Mouse (Mus musculus) heart, embryonic 10.5 days (tissue): ENCODE results near the gene Hps6. TPM values are rescaled to one million over a fixed set of nuclear protein-coding genes. Genes with fewer than 3 reads are reported as not detected.

Experiments used
- DNase-seq: peaks from one replicate; pipeline ENCODE4 v3.0.0-alpha.2; 2017; ENCODE audit warnings: low spot score
- H3K27ac ChIP-seq: fragments of 300-500 bp; sonication (generic); 2 replicates; pipeline ENCODE4 v1.5.1; 2016; ENCODE audit warnings: mild to moderate bottlenecking
- H3K27me3 ChIP-seq: fragments of 300-500 bp; sonication (generic); 2 replicates; pipeline ENCODE4 v1.6.1; 2016; ENCODE audit warnings: mild to moderate bottlenecking; ENCODE audit not compliant: poor library complexity, insufficient read depth, severe bottlenecking
- H3K36me3 ChIP-seq: fragments of 300-500 bp; sonication (generic); 2 replicates; pipeline ENCODE4 v1.6.1; 2016; ENCODE audit warnings: mild to moderate bottlenecking, moderate library complexity
- H3K4me1 ChIP-seq: fragments of 300-500 bp; sonication (generic); 2 replicates; pipeline ENCODE4 v1.6.1; 2016; ENCODE audit warnings: mild to moderate bottlenecking
- H3K4me3 ChIP-seq: fragments of 300-500 bp; sonication (generic); 2 replicates; pipeline ENCODE4 v1.5.1; 2016; ENCODE audit warnings: mild to moderate bottlenecking, moderate library complexity
- H3K9me3 ChIP-seq: fragments of 300-500 bp; sonication (generic); 2 replicates; pipeline ENCODE4 v1.6.1; 2016; ENCODE audit warnings: mild to moderate bottlenecking, moderate library complexity
- WGBS: fragments of 180-500 bp; shearing (Covaris S2); methylation state at CpG from one replicate; pipeline ENCODE4 v1.1.7; 2016; 5-methylcytosine and 5-hydroxymethylcytosine counted together
- polyA plus RNA-seq: library from polyadenylated mRNA; unstranded; fragments of >200 nt; fragmentation: Nextera tagmentation; extraction: Ambion mirVana; gene quantifications from 2 replicates; pipeline ENCODE4 v1.2.1, GENCODE M21; 2016

Hps6 gene
- polyA plus RNA-seq, 1 experiment from 2014 or later: 7.1 TPM

DNA sequence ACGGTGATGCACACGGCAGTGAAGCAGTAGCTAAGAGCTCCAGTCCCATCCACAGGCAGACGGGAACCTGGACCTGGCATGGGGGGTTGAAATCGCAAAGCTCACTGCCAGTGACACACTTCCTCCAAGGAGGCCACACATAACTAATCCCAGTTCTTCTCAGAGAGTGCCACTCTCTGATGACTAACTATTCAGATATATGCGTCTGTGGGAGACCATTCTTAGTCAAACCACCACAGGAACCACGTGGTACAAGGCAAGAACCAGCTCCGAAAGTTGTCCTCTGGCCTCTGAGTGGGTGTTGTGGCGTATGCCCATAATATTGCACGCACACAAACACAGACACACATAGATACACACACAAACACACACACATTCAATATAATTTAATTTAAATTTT is 1.0 kb upstream of the Hps6 start:
- Histone ChIP-seq H3K36me3 (peaks cover 15% of the 10 kb centered on the region), H3K9me3 (no peaks in the 10 kb centered on the region), H3K27ac (no peak overlapping the region), H3K27me3 (peaks cover 6% of the 10 kb centered on the region), H3K4me1 (peaks cover 31% of the 10 kb centered on the region), H3K4me3 (no peak overlapping the region)
- no peak for DNase-seq
- 73% methylated on average over 9 of the region's 9 CpGs for WGBS

DNA sequence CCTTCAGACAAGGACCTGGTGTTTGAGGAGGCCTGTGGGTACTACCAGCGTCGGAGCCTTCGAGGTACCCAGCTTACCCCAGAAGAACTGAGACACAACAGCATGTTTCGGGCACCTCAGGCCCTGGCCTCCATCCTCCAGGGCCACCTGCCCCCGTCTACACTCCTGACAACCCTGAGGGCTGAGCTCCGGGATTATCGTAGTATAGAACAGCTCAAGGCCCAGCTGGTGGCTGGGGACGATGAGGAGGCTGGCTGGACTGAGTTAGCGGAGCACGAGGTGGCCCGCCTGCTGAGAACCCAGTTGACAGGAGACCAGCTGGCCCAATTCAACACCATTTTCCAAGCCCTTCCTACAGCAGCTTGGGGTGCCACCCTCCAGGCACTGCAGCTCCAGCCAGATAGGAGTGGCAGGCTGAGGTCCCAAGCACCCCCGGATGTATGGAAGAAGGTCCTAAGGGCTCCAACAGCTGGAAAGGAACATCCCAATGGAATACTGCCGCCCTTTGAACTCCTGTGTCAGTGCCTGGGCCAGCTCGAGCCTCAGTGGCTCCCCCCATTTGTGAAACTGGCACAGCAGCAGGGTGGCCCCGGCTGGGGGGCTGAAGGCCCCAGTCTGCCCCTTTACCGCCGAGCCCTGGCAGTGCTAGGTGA is 1.6 kb downstream of the Hps6 start:
- Histone ChIP-seq H3K4me3 (0 out of 2 replicates have a peak overlapping the region, but pooled peaks have one; percentile 89), H3K27me3 (peaks cover 6% of the 10 kb centered on the region), H3K36me3 (peaks cover 19% of the 10 kb centered on the region), H3K27ac (no peak overlapping the region), H3K9me3 (no peaks in the 10 kb centered on the region), H3K4me1 (peaks cover 28% of the 10 kb centered on the region)
- no peak for DNase-seq
- WGBS: 75% methylated on average over 17 of the region's 17 CpGs

DNA sequence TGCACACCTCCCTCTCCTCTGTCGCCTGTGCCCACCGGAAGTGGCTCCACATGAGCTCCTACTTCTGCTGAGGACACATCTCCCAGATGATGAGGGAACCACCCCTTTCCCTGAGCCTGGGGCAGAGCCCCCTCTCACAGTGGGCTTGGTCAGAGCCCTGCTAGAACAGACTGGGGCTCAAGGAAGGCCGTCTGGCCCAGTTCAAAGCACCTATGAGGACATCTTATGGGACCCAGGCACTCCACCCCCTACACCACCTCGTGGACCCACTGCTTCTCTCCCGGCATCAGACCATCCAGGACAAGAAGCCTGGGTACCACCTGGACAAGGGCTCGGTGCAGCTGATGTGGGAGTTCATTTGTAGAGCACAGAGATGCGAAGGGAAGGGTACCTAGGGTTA is 2.4 kb downstream of the Hps6 start:
- 80% methylated on average over 7 of the region's 7 CpGs for WGBS
- no peak overlapping the region for H3K4me3 ChIP-seq
- H3K27ac ChIP-seq: no peak overlapping the region
- DNase-seq: no peak
- no peaks in the 10 kb centered on the region for H3K9me3 ChIP-seq
- H3K4me1 ChIP-seq: peaks cover 28% of the 10 kb centered on the region
- H3K36me3 ChIP-seq: peaks cover 19% of the 10 kb centered on the region
- H3K27me3 ChIP-seq: peaks cover 6% of the 10 kb centered on the region

DNA sequence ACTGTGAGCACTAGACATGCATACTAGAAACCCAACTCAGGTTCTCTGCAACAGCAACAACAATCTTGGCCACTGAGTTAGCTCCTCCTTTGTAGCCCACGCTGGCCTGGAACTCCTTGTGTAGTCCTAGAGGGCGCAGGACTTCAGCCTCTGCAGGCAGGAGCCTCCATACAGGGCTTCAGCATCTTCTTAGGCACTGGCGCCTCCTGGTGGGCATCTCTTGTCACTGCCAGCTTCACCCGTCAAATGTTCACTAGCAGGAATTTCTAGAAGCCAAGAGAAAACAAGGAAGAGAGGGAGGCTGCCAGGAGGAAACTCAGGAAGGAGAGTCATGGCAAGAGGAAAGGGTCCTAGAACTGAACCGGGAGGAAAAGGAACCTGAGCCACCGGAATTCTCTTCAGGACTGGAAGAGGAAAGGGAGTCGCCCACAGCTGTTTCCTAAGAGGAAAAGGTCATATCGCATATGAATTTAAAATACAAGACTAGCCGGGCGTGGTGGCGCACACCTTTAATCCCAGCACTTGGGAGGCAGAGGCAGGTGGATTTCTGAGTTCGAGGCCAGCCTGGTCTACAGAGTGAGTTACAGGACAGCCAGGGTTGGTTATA is 11.4 kb downstream of the Hps6 start:
- Histone ChIP-seq H3K36me3 (no peaks in the 10 kb centered on the region), H3K27me3 (no peaks in the 10 kb centered on the region), H3K4me3 (no peak overlapping the region), H3K9me3 (no peaks in the 10 kb centered on the region; the same call in 1 of the 2 replicates), H3K4me1 (no peaks in the 10 kb centered on the region), H3K27ac (no peak overlapping the region)
- WGBS: 36% methylated on average over 12 of the region's 12 CpGs
- peak; percentile 94 for DNase-seq

DNA sequence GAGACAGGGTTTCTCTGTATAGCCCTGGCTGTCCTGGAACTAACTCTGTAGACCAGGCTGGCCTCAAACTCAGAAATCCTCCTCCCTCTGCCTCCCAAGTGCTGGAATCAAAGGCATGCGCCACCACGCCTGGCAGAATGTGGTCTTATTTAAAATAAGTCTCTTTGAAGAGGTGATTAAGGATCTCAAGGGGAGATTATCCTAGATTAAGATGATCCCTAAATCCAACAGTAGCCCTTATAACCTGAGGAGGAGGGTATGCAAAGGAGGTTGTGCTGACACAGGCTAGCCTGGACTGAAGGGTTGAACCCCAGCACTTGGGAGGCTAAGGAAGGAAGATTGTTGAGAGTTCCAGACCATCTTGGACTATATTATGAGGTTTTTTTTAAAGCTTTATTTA is 12.7 kb downstream of the Hps6 start:
- Histone ChIP-seq H3K27me3 (no peaks in the 10 kb centered on the region), H3K4me3 (no peak overlapping the region), H3K36me3 (no peaks in the 10 kb centered on the region), H3K27ac (no peak overlapping the region), H3K9me3 (no peaks in the 10 kb centered on the region; the same call in 1 of the 2 replicates), H3K4me1 (no peaks in the 10 kb centered on the region)
- WGBS: 73% methylated on average over 2 of the region's 2 CpGs
- DNase-seq: no peak

DNA sequence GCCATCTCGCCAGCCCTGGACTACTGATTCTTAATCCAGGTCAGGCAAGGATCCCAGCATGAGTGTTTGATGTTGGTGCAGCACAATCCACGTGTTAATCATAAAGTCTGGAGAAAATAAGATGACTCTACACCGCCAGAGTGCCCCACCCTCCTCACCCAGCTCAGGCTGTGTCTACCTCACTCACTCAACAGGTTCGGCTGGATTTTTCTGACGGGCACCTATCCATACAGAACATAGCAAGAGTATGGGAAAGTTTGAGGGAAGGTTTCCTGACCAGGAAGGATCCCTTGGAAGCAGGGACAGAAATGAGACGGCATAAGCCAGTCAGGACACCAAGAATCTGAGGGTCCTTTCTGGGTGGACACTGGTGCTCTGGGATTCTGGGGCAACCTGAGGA is 21.7 kb downstream of the Hps6 start:
- H3K36me3 ChIP-seq: peaks cover 5% of the 10 kb centered on the region; the same call in 1 of the 2 replicates
- no peak overlapping the region for H3K27ac ChIP-seq
- no peaks in the 10 kb centered on the region for H3K27me3 ChIP-seq
- peaks cover 15% of the 10 kb centered on the region for H3K4me1 ChIP-seq
- 0 out of 2 replicates have a peak, but pooled peaks cover 2% of the 10 kb centered on the region for H3K9me3 ChIP-seq
- H3K4me3 ChIP-seq: no peak overlapping the region
- DNase-seq: no peak
- 75% methylated on average over 6 of the region's 6 CpGs for WGBS

DNA sequence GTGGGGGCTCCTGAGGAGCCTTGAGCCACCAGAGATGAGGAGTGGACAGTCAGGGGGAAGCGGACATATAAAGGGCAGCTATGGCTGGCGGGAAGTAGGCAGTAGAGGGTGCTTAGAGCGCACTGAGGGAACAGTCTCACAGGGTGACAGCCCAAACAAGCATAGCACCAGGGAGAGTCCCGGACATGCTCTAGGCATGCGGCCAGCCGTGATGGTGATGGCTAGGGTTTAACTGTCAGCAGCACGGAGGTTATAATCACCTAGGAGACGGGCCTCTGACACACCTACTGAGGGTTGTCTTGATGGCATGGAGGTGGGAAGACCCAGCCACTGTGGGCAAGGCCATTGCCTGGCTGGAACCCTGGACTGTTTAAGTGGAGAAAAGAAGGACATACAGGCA is 23.3 kb downstream of the Hps6 start:
- no peaks in the 10 kb centered on the region for H3K27me3 ChIP-seq
- H3K36me3 ChIP-seq: peaks cover 19% of the 10 kb centered on the region
- H3K27ac ChIP-seq: no peak overlapping the region
- no peak for DNase-seq
- peaks cover 15% of the 10 kb centered on the region for H3K4me1 ChIP-seq
- H3K4me3 ChIP-seq: no peak overlapping the region
- H3K9me3 ChIP-seq: 0 out of 2 replicates have a peak, but pooled peaks cover 2% of the 10 kb centered on the region
- 48% methylated on average over 8 of the region's 8 CpGs for whole genome bisulfite sequencing

DNA sequence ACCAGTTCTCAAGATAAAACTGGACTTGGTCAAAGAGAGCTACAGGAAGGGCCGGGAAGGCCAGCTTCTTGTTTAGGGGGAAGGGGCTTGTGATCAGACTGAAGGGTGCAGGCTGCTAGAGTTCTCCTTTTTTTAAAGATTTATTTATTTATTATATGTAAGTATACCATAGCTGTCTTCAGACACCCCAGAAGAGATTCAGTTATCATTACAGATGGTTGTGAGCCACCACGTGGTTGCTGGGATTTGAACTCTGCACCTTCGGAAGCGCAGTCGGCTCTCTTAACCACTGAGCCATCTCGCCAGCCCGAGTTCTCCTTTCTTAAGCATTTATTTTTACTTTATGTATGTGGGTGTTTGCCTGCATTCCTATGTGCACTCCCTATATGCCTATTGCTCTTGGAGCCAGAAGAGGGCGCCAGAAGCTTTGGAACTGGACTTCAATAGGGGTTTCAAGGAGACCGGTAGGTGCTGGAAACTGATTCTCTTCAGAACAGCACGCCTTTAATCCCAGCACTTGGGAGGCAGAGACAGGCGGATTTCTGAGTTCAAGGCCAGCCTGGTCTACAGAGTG is 25.5 kb downstream of the Hps6 start:
- 68% methylated on average over 11 of the region's 11 CpGs for WGBS
- Histone ChIP-seq H3K4me3 (no peak overlapping the region), H3K27me3 (no peaks in the 10 kb centered on the region), H3K36me3 (peaks cover 42% of the 10 kb centered on the region), H3K27ac (no peak overlapping the region), H3K9me3 (0 out of 2 replicates have a peak, but pooled peaks cover 2% of the 10 kb centered on the region), H3K4me1 (peaks cover 18% of the 10 kb centered on the region)
- DNase-seq: no peak

DNA sequence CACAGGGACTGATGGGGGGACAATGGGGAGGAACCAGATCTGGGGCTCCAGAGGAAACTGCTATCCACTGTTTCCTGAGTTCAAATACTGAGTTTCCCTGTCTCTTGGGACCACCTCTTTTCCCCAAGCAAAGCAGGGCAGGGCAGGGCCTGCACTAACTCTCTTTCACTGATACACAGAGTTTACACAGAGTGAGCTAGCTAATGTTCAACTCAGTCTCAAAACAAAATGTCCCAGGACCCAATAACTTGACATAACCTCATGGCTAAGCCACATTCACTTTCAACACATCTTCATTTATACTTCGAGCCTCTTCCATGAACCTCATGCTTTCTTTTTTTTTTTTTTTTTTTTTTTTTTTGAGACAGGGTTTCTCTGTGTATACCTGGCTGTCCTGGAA is 26.3 kb downstream of the Hps6 start:
- Histone ChIP-seq H3K27me3 (no peaks in the 10 kb centered on the region), H3K4me1 (peaks cover 18% of the 10 kb centered on the region), H3K4me3 (no peak overlapping the region), H3K9me3 (0 out of 2 replicates have a peak, but pooled peaks cover 2% of the 10 kb centered on the region), H3K27ac (no peak overlapping the region), H3K36me3 (peaks cover 50% of the 10 kb centered on the region)
- 96% methylated on average over 1 of the region's 1 CpGs for WGBS
- no peak for DNase-seq

DNA sequence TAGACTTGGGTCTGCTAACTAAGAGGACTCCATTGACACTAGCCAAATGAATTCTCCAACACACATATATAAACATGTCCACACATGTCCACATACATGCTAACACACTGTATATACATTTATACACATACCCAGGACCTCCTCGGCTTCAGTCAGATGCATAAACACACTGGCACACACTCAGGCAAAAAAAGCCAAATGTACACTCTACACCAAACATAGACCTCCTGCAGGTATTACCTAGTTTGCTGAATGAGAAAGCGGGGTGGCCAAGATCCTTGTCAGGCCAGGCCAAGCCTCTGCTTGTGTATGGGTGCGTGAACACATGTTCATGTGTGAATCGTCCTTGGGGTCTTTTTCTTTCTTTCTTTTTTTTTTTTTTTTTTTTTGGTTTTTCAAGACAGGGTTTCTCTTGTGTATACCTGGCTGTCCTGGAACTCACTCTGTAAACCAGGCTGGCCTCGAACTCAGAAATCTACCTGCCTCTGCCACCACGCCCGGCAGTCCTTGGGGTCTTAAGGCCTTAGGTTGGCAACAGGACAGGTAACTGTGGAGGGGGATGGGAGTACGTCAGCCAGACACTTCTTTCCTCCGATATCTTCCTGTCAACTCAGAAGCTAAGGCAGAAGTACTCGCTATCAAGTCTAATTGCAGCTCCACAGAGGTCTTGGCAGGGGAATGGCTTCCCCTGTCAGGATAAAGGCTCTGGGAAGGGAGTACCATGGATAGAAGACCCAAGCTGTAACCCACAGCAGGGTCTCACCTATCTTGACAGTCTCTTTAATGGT is 27.1 kb downstream of the Hps6 start:
- peaks cover 18% of the 10 kb centered on the region for H3K4me1 ChIP-seq
- H3K4me3 ChIP-seq: no peak overlapping the region
- H3K27ac ChIP-seq: no peak overlapping the region
- WGBS: 92% methylated on average over 10 of the region's 10 CpGs
- peaks cover 57% of the 10 kb centered on the region for H3K36me3 ChIP-seq
- H3K27me3 ChIP-seq: no peaks in the 10 kb centered on the region
- 0 out of 2 replicates have a peak, but pooled peaks cover 2% of the 10 kb centered on the region for H3K9me3 ChIP-seq
- no peak for DNase-seq

DNA sequence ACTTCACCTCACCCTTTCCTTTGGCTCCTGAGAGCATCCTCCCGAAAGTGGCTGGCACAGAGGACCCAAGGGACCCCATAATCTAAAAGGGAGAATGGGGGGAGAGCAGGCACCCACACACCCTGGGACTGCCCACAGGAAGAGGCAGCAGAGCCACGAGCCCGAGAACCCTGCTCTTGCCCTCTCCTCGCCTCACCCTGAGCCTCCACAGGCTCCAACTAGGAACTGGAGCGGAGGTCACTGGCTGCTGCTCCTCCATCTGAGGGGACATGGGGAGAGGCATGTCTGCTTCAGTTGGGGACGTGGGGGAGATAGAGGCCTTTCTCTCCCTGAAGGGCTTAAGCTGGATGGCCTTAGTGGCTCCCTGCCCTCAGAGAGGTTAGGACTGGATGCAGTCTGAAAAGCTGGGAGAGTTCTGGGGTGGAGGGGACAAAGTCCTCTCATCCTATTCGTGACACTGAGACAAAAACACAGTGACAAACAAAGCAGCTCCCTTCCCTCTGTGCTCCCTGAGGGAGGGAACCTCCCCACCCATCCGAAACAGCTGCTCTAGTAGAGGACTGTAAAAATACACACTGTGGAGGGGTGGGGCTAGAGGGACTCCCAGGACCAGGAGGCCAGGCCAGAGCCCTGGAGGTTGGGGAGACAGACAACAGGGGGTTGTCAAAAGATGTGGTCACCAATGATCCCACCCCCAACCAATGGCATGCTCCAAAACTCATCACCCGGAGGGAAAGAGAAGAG is 28.6 kb downstream of the Hps6 start:
- 81% methylated on average over 9 of the region's 9 CpGs for WGBS
- no peak overlapping the region for H3K27ac ChIP-seq
- DNase-seq: no peak

DNA sequence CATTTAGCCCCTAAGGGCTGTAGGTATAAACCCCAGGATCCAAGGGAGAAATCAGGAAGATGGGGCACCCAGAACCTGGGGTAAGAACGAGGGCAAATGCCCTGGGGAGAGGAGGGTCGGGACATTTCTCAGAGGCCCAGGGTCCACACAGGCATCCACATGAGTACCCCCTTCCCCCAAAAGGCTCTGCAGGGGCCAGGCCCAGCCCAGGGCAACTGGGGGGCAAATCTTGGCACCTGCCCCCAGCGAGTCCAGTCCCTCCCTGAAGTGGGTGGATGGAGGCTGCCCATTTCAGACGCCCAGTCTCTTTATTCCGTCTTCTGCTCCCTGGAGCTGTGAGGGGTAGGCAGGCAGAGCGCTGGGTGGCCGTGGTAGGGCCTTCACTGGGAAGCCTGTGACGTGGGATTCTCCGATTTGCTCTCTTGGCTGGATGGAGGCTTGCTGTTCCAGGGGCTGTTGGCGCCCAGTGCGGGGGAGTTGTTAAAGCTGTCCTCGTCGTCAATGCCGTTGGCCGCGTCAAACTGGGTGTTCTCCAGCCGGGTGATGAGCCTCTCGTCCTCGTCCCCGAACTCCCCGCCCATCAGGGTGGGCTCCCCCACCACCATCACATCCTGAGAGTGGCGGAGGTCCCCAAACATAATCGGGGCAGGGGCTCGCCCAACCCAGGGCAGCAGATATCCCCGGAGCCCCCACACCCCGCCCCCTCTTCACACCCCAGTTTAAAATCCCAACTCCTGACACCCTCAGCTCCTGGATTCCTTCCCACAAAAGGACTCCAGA is 29.6 kb downstream of the Hps6 start:
- H3K4me1 ChIP-seq: peaks cover 26% of the 10 kb centered on the region
- no peak overlapping the region for H3K4me3 ChIP-seq
- peaks cover 71% of the 10 kb centered on the region for H3K36me3 ChIP-seq
- H3K27me3 ChIP-seq: no peaks in the 10 kb centered on the region
- no peak overlapping the region for H3K27ac ChIP-seq
- no peak for DNase-seq
- H3K9me3 ChIP-seq: 0 out of 2 replicates have a peak, but pooled peaks cover 2% of the 10 kb centered on the region
- 90% methylated on average over 26 of the region's 26 CpGs for whole genome bisulfite sequencing

More for the DNA sequence above, 28.6 kb downstream of the Hps6 start:
- no peak overlapping the region for H3K4me3 ChIP-seq
- H3K4me1 ChIP-seq: peaks cover 21% of the 10 kb centered on the region
- H3K36me3 ChIP-seq: peaks cover 71% of the 10 kb centered on the region
- 0 out of 2 replicates have a peak, but pooled peaks cover 2% of the 10 kb centered on the region for H3K9me3 ChIP-seq
- H3K27me3 ChIP-seq: no peaks in the 10 kb centered on the region
